Mouse (Mus musculus): ENCODE measurements around the gene Npr3. TPM values are rescaled to one million over a fixed set of nuclear protein-coding genes. Genes with fewer than 3 reads are reported as not detected.
"Not testable (repeated sequence)": the region's sequence is repeated elsewhere in the genome, so short reads cannot be mapped to it uniquely, and the experiment has no call there.

Gene Npr3
- total RNA-seq, 2 experiments from 2014 or later: not detected

- ATAC-seq (replicated peaks; ENCODE audit: low FRiP score, poor library complexity, severe bottlenecking): no peak
Observed at GRCm38 (mm10) chr15:11891395-11891794, 15.7 kb downstream of the Npr3 start.

- no peak for ATAC-seq (replicated peaks; ENCODE audit: low FRiP score, poor library complexity, severe bottlenecking)
Observed at GRCm38 (mm10) chr15:11882508-11883205, 24.4 kb downstream of the Npr3 start.

DNA sequence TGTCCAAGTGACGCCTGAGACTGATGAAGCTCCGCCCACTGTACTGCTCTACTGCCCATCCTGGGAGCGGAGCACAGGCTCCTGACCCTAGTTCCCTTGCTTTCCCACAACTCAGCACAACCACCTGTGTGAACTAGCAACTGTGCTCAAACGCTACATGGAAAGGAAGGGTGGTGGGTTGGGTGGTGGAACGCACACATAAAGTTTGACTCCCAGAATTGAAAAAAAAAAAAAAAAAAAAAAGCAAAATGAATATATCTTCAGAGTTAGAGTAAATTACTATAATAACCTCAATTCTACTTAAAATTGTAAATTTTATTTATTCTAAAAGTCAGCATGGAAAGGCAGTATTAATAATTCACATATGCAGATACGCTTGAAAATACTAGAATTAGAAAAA, 25.3 kb downstream of the Npr3 start:
- no peak for ATAC-seq (replicated peaks; ENCODE audit: low FRiP score, poor library complexity, severe bottlenecking)

DNA sequence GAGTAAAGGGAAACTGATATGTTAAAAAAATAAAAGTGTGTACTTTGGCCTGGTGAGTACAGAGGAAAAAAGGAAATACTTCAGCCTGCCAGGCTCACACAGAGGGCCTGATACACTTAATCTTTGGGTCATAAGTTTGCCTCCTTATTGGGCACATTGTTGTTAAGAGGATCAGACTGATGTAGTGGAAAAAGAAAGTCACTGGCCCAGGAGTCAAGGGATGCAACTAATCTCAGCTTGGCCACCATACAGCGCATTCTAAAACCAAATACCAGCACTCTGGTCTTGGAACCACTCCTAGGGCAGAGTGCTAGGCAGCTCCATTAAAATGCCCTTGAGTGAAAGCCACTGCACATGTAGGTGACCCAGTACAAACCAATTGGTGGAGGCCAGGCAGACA, 28.8 kb downstream of the Npr3 start:
- ATAC-seq (replicated peaks; ENCODE audit: low FRiP score, poor library complexity, severe bottlenecking): no peak

DNA sequence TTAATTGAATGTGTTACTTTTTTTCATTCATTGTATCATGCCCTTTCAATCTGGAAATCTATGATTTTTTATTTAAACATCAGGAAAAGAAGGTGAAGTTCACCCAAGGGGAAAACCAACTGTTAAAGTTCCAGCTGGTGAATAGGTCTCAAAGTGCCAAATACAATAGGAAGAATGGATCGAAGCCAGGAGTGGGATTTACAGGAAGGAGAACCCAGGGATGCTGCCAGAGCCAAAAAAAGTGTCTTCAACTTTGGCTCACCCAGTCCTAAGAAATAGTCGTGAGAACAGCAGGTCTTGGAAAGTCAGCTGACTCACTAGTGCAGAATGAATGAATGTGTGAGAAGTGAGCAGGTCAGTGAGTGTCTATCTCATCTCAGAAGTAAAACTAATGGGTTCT, 29.8 kb downstream of the Npr3 start:
- no peak for ATAC-seq (replicated peaks; ENCODE audit: low FRiP score, poor library complexity, severe bottlenecking)

GRCm38 (mm10) chr15:11866918-11867317, 40.2 kb downstream of the Npr3 start:
- no peak for ATAC-seq (replicated peaks; ENCODE audit: low FRiP score, poor library complexity, severe bottlenecking)

- no peak for ATAC-seq (replicated peaks; ENCODE audit: low FRiP score, poor library complexity, severe bottlenecking)
Observed at GRCm38 (mm10) chr15:11863540-11863818, 43.6 kb downstream of the Npr3 start.

GRCm38 (mm10) chr15:11862785-11863539, 44.1 kb downstream of the Npr3 start:
- no peak for ATAC-seq (replicated peaks; ENCODE audit: low FRiP score, poor library complexity, severe bottlenecking)

- no peak for ATAC-seq (replicated peaks; ENCODE audit: low FRiP score, poor library complexity, severe bottlenecking)
Observed at GRCm38 (mm10) chr15:11862253-11862652, 44.8 kb downstream of the Npr3 start.

DNA sequence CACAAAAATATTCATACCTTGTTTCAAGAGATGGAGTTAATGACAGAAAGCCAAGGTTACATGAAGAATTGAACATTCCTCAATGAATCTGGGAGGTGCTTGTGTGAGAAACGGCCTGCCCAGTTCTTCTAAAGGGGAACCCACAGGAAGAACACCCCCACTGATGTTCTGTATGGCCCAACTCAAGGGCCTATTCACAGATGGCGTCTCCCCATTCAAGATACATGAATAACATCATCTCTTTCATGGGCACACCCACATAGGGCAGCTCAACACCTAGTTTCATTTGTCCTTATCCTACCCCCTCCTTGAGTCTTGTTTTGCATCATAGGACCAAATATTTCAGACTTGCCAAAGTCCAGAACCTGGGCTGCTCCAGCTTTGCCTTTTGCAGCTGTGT, 46.8 kb downstream of the Npr3 start:
- ATAC-seq (replicated peaks; ENCODE audit: low FRiP score, poor library complexity, severe bottlenecking): no peak

- ATAC-seq (replicated peaks; ENCODE audit: low FRiP score, poor library complexity, severe bottlenecking): no peak
Observed at GRCm38 (mm10) chr15:11859829-11860228, 47.3 kb downstream of the Npr3 start.

DNA sequence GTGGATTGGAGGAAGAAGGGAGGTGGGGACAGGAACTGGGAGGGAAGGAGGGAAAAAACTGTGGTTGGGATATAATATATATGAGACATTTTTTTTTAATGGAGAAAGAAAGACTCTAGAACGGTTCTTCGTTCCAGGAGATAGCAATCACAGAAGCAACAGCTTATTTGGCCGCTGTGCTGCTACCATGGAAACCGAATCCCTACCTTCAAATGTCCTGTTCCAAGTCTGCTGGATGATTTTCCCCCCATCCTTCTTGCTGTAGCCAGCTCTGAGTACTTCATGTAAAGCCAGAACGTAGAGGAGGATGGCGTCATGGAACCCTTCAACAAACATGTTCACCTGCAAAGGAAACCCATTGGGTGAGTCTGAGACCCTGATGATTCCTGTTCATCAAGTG, 48.7 kb downstream of the Npr3 start:
- no peak for ATAC-seq (replicated peaks; ENCODE audit: low FRiP score, poor library complexity, severe bottlenecking)

DNA sequence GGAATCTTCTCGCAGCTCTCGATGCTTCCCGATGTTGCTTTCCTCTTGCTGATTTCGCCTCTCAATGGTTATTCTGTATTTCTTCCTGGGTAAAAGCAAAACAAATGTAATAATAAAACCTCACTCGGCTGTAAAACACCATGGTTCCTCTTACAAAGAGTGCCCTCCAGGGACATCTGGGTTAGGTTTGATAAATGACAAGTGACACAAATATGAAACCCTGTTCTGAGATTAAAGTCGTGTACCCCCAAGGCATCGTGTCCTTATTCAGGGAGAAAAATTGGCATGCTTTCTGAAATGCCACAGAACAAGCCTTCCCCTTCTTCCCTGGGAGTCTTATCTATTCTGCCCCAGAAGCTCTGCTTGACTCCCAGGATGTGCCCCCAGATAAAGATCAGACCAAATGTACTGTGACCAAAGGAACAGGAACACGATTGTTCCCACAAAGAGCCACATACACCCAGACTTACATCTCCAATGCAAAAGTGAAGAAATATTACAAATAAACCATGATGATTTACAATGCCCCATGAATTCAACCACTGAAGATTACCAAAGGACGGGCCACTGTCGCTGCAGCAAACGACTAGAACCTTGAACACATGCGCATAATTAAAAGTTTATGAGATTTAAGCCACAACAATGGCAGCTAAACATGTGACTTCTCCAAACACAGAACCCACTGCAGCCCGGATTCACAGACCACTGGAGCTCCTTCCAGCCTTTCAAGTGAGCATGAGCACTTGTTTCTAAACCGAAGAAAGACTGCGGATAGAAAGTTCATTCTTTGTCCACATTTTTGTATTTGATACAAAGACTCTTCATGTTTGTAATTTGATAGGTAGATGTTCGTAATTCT, 61.7 kb downstream of the Npr3 start:
- no peak for ATAC-seq (replicated peaks; ENCODE audit: low FRiP score, poor library complexity, severe bottlenecking)

- no peak for ATAC-seq (replicated peaks; ENCODE audit: low FRiP score, poor library complexity, severe bottlenecking)
Observed at GRCm38 (mm10) chr15:11844115-11844514, 63.0 kb downstream of the Npr3 start.

DNA sequence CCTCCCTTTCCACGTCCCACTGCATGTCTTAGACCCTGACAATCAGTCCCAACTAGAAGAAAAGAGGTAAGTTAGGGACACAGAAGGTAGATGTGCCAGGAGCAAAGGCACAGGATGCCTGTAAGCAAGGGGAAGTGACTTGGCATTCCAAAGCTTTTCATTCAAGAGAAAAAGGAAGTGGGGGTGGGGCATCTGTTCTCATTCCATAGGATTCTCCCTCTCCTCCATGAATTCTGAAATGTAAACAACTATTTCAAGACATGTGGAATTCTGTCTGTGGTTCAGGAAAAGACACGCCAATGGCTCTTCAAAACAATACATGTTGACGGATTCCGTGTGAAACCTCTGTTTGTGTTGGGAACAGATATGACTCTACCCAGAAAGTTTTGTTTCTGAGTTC, 65.3 kb downstream of the Npr3 start:
- ATAC-seq (replicated peaks; ENCODE audit: low FRiP score, poor library complexity, severe bottlenecking): no peak

GRCm38 (mm10) chr15:11835913-11836312, 71.2 kb downstream of the Npr3 start:
- ATAC-seq (replicated peaks; ENCODE audit: low FRiP score, poor library complexity, severe bottlenecking): no peak

- ATAC-seq (replicated peaks; ENCODE audit: low FRiP score, poor library complexity, severe bottlenecking): not testable (repeated sequence)
Observed at GRCm38 (mm10) chr15:11822347-11822746, 84.7 kb downstream of the Npr3 start.

GRCm38 (mm10) chr15:11815551-11815950, 91.5 kb downstream of the Npr3 start:
- no peak for ATAC-seq (replicated peaks; ENCODE audit: low FRiP score, poor library complexity, severe bottlenecking)

DNA sequence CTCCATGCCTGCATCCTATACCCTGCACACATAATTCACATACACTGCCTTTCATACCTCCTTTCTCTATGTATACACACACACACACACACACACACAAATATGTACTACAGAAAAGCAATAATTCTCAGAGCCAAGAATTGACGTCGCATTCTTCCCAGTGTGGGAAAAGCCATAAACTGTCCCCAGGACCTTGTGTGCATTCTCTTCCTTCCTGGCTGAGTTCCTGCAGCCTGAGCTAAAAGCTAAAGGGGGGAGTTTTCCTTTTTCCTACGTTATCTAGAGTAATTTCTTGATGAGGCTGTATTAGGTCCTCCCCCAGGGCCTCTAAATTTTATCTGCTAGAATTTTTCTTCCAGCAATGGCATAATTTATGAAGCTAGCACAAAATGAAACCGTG, 103.5 kb downstream of the Npr3 start:
- no peak for ATAC-seq (replicated peaks; ENCODE audit: low FRiP score, poor library complexity, severe bottlenecking)

DNA sequence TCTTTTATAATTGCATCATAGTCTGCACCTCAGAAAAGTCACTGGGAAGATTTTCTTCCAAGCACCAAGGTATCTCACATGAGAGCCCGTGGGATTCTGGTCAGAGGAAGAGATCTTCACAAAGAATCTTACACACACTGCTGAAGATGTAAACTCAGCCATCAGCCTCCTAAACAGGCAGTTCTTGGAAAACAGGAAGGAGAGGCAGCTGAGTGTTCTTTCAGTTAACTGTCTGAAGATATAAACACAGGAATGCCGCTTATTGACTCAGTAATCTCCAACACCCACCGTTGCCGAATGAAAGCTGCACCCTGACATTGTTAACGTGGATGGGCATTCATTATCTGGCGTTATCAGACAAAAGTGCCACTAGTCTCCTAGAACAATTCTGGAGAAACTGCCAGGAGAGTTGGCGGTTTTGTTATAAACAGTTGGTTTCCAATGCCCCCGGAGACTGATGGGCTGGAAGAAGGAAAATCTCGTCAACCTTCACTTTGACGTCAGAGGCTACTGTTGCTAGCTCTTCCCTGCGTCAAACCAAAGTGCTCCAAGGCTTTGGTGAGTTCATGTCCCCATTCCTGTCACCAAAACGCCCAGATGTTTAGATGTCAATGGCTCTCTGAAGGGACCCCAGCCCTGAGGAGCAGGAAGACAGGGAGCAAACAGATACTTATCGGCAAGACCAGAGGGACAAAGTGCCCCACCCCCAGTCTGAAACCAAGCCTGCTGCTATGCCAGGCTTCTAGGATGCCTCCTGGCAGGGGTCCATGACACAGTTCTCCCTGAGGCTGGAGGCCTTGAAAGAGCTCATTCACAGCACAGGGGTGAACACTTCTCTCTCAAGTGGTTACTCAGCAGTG, 105.0 kb downstream of the Npr3 start:
- ATAC-seq (replicated peaks; ENCODE audit: low FRiP score, poor library complexity, severe bottlenecking): no peak
